Mouse (Mus musculus) cerebellum, adult (tissue): ENCODE data around the gene Ube2v1.
"Not testable (repeated sequence)": the region's sequence is repeated elsewhere in the genome, so short reads cannot be mapped to it uniquely, and the experiment has no call there.

Source experiments
- ATAC-seq: cut with Nextera tagmentation; 2 replicates; pipeline ENCODE4 v1.9.2; 2017; ENCODE audit warnings: mild to moderate bottlenecking, moderate library complexity, mixed read lengths; ENCODE audit not compliant: insufficient number of reproducible peaks, low FRiP score, low TSS enrichment

Ube2v1 gene

DNA sequence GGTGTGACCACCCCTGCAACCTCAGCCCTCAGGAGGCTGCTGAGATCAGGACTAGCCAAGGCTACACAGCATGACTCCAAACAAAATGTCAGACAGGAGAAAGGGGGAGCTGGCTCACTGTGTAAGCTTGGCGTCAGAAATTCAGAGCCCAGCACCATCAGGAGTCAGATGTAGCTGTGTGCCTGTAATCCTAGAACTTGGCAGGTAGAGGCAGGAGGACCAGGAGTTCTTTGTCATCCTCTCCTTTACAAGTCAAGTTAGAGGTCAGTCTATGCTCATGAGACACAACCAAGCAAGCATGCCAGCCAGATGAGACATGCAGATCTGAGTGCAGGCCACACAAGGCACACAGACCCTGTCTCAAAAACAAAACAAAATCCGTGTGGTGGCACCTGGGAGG lies 6.2 kb downstream of the Ube2v1 start:
- ATAC-seq: no peak

DNA sequence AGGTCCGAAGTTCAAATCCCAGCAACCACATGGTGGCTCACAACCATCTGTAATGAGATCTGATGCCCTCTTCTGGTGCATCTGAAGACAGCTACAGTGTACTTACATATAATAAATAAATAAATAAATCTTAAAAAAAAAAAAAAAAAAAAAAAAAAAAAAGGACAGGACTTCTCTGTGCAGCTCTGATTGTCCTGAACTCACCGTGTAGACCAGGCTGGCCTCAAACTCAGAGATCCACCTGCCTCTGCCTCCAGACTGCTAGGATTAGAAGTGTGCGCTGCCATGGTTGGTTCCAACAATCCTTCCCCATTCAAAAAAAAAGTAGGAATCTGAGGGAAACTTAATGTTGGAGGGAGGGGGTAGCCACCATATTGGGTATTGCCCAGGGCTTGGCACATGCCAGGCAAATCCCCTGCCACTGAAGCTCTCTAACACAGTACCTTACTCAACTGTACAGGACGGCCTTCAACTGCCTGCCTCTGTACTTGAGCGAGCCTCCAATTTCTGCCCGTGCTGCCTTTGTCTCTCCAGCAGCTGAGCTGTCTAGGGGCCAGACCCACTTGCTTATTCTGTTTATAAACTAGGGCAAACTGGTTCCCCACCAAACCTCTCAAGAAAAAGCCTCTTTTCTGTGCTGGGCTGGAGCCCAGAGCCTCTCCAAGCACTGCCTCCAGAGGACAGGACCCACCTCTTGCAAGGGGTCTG lies 7.4 kb downstream of the Ube2v1 start:
- ATAC-seq: no peak

DNA sequence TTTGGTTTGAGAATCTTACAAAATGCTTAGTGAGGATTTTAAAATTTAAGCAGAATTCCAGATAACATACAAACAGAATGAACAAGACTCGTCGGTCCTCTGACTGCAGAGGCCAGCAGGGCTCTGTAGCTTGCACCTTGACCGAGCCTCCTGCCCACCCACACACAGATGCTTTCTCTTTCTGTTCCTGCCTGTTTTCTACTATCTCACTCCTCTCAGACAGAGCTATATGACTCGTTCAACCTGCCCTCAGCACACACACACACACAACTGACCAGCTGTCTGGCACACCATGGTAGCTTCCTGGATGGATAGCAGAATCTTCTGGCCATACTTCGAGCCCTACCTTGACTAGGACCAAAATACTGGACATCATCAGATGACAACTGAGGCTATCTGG lies 8.9 kb downstream of the Ube2v1 start:
- no peak for ATAC-seq

DNA sequence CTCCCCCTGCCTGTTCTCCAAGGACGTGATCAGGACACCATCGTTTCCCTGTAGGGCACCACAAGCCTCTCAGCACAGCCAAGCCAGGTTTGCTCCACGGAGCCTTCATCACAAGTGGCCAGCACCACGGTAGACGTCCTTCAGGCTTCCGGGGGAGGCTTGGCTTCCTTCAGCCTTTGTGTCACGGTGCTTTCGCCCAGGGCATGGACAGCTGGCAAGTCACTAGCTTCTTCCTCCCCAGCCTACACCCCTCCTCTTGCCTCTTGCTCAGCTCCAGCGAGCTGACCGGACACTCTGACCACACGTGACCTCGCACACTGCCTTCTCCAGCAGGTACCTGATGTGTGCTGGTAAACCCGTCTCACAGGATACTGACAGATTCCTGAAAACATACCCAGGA lies 9.5 kb downstream of the Ube2v1 start:
- peak; percentile 33 for ATAC-seq

DNA sequence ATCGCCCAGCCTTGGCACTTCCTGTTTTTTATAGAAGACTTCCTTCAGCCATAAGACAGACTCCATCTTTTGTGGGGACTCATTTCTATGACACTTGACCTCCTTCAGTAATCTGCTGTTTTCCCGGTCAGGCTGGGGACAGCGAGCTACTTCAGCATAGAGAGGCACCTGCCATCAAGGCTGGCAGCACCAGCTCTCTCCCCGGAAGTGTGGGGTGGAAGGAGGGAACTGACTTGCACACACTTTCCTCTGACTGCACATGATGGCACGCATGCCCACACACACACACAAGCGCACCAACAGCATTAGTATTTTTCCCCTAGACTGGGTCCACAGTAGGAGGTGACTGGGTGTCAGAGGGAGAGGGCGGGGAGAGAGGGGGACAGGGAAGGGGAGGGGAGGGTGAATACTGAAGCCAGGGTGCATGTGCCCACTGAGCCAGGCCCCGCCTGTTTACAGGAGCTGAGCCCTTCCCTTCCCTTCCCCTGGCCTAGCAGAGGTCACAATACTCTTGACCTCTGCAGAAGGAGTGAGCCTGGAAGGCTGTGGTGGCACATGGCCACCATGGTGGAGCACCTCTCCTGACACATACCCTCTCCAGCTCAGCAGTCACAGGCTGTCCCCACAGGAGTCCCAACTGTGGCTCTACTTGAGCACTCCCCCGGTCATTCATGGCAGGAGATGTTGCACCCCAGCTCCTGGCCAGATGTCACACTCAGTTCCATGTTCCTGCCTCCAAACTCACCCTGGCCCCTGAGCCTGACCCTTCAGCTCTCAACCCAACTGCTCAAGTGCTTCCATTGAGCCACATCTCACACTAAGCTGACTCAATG lies 10.4 kb downstream of the Ube2v1 start:
- no peak for ATAC-seq

DNA sequence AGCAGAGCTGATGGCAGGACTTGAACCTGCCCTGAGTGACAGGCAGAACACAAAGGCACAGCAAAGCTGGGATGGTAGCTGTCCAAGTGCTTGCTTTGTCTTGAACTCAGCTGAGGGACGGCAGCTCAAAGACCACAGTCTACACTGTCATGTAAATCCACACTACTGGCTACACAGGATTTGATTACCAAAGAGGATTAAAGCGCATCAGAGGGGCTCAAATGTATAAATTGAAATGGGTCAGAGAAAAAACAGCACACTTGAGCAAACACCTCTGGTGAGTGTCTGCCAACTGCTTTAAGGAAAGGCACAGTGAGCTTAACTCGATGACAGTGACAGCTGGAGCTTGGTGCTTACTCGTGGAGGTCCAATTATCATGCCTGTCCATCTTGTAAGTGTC lies 14.4 kb downstream of the Ube2v1 start:
- no peak for ATAC-seq

DNA sequence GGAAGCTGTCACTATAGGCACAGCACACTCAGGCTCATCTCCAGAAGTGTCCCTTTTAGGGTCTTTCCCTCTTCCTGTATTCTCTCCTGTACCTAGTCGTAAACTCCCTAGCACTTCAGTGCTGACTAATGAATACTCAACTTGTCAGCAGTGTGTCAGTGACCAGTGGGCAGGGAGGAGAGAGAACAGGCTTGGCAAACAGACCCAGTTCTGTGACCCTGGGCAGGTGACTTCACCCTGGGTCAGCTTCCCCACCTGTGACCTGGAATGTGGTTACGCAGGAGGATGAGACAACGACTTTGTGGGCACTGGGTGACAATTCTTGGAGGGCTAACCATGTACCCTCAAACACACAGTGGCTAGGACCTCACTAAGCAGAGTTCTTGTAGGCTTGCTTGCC lies 14.9 kb downstream of the Ube2v1 start:
- no peak for ATAC-seq

DNA sequence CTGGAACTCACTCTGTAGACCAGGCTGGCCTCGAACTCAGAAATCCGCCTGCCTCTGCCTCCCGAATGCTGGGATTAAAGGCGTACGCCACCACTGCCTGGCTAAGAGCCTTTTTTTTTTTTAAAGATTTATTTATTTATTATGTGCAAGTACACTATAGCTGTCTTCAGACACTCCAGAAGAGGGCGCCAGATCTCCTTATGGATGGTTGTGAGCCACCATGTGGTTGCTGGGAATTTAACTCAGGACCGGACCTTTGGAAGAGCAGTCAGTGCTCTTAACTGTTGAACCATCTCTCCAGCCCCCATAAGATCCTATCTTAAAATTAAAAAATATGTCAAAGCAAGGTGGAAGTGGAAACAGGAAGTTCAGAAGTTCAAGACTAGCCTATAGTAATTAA lies 18.6 kb downstream of the Ube2v1 start:
- ATAC-seq: not testable (repeated sequence)

DNA sequence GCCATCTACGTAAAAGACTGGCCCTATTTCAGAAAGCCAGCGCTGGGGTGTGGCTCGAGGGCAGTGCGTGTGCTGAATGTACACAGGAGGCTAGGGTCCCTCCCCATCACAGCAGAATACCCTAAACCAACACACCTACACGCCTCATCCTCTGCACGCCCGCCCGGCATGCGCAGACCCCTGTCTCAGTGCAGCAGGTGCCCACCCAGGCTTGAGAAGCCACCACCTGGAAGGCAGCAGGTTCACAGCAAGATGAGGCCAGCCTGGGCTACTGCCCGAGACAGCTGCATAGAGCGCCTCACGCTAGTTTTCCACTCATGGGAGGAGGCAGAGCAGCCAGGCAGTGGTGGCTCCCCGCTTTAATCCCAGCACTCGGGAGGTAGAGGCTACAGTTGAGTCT lies 19.8 kb downstream of the Ube2v1 start:
- no peak for ATAC-seq

DNA sequence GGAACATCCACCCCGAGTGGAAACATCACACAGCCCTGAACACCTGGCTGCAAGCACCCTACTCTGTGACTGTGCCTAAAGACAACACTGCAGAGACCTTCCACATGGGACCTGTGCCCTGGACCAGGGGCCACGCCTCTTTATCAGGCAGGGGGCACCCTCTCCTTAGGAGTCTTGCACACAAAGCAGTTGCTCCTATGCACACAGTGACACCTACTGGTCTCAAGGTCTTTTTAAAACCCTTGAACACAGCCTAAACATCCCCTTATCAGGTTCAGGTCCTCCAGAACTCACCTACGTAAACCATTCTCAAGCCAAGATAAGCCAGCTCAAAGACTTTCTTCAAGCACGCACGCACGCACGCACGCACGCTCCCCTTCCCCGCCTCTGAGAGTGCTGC lies 20.6 kb downstream of the Ube2v1 start:
- ATAC-seq: no peak

DNA sequence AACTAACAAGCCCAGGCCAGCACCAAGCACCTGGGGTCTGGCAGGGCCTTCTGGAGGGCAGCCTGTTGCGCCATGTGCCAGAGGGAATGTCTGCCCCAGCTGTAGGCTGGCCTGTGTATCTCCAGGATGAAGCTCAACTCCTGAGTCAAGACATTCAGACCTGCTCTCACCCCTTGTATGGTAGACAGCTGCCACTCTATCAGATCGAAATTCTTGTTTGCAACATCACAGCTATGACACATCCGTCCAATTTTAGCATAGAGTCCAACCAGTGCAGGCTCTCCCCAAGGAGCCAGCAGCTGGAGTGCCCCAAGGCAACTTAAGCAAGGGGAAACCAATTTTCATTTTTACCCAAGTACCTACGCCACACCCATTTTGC lies 25.2 kb downstream of the Ube2v1 start:
- ATAC-seq: no peak

DNA sequence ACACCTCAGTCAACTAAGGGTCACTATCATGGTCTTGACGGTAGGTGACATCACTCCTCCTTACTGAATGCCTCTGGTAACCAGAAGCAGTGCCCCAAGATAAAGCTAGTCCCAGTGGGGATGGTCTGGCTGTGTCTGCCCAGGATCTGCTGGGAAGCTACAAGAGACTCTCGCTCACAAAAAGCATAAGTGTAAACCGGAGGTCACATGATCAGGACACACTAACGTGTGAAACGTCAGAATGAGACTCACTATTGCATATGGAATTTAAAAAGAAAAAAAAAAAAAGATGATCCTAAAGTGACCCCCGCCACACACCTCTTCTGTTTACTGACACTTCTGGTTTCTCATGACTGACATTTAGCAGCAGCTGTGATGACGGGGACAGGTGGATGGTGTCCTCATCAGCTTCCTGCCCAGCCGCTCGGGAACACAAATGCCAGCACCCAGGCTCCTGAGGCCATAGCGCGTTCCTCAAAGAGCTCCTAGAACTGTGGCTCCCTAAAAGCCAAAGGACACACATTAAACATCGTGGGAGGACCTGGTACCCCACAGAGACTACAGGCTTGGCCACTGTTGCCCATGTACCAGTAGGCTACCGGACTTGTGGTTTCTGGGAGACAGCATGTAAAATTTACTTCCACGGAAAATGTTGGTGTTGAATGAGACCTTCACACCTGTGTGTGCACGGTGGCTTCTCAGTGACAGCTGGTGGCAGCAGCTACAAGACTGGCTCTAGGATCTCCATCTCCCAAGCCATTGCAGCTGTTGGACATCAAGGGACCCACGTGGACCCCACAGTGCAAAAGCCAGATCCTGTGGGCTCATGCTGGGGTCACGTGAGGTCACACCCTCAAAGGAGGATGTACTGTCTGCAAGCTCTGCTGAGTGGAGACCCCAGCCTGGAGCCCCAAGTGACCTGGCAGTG lies 25.8 kb downstream of the Ube2v1 start:
- ATAC-seq: no peak

DNA sequence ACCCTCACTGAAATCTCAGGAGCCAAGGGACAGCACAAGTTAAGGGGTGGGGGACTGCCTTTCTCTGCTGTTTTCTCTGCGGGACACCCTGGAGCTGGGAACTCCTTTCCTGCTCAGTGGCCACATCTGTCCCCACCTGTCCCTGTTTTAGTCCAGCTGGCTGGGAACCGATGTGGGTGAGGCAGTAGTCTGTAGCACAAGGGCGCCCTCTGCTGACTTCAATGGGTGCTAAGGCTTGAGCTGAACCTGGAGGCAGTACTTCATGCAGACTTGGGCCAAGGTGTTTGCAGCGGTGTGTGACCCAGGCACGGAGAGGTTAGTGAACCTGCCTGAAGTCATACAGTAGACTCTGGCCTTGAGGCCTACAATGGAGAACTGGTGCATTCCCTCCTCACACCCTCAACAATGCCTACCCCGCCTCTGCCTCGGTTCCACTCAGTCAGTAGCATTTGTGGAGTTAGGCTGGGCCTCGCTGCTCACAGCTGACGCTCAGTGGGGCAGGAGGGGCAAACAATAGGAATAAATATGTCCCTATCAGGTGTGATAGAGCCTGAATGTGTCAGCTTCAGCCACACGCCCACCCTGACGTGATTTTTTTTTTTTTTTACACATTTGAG lies 26.6 kb downstream of the Ube2v1 start:
- peak; percentile 71 for ATAC-seq

DNA sequence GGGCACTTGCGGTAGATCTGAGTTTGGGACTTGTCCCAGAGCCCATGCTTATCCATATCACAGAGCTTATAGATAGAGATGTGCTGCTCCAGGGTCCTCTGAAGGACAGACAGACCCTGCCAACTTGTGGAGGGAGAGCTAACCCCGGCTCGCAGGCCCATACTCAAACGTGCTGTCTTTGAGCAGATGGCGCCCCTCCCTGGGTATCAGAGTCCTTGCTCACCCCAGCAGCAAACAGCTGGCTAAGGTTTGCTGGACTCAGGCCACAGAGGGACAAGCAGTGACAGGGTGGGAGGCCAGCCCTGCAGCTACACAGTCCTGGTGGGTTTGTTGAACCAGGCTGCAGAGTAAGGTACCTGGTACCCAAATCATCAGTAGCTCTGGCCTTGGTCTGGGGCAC lies 28.9 kb downstream of the Ube2v1 start:
- no peak for ATAC-seq

DNA sequence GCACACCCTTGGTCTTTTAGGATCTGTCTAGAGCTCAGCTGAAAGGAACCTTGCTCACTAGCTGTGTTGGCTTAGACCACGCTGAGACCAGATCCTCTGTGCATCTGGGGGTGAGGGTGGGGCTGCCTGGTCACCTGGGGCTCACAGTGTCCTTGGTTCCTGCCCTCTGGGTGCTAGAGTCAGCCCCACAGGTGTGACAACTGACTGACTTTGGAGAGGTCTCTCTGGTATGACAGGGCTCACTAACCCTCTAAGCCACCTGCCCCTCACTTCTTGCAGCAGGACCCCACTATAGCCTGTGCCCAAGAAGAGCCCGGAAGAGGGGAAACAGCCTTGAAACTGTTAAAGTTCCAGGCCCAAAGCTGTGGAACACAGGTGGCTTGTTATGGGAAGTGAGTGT lies 29.5 kb downstream of the Ube2v1 start:
- no peak for ATAC-seq

DNA sequence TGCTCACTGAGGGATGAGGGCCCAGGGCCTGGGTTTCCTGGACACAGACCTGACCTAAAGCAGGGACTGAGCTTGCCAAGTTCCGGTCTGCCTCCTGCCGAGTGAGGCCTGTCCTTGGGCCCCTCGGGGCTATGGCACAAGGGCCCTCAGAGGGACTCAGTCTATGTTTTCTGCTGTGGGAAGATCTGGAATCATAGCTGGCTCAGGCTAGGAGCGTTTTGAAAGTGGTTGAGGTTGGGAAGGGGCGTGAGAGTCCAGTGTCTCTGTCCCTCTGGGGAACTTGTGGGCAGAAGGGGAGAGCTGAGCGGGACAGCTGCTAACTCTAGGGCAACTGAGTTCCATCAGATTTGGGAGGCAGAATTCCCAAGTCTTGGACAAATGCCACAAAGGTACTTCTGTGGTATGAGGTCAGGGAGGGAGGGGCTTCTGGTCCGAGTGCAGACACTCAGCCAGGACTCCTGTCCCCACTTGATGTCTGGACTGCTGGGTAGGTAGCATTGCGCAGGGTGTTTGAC lies 31.4 kb downstream of the Ube2v1 start:
- no peak for ATAC-seq

DNA sequence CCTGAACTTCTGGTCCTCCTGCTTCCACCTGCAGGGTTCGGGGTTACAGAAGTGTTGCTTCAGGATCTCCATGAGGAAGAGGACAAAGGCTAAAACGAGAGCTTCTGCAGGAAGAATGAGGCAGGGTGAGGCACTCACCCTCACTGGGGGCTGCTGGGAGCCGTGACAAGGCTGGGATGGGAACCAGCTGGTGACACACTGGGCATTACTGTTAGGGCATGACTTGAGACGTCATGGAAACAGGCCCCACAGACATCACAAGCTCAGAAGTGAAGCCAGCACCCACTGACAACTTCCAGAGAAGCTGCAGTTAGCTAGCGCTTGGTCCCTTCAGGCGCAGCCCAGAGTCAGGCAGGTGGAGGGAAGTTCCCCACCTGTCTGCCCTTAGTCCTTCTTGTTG lies 32.0 kb downstream of the Ube2v1 start:
- no peak for ATAC-seq

DNA sequence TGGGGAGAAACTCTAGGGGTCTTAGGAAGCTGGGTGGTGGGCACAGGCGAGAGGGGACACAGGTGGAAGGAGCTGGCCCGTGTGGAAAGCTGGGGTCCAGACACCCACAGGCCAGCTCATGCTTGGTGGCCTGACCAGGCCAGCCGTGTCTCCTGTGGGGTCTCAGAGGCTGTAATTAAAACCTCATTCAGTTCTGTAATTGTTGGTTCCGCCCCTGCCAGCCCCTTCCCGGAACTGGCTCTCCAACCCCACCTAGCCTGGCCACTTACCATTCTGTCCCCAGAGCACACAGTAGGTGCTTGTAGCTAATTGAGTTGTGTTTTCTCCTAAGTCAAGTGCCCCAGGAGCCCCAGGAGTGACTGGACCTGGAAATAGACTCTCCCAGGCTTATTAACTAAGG lies 32.7 kb downstream of the Ube2v1 start:
- no peak for ATAC-seq

DNA sequence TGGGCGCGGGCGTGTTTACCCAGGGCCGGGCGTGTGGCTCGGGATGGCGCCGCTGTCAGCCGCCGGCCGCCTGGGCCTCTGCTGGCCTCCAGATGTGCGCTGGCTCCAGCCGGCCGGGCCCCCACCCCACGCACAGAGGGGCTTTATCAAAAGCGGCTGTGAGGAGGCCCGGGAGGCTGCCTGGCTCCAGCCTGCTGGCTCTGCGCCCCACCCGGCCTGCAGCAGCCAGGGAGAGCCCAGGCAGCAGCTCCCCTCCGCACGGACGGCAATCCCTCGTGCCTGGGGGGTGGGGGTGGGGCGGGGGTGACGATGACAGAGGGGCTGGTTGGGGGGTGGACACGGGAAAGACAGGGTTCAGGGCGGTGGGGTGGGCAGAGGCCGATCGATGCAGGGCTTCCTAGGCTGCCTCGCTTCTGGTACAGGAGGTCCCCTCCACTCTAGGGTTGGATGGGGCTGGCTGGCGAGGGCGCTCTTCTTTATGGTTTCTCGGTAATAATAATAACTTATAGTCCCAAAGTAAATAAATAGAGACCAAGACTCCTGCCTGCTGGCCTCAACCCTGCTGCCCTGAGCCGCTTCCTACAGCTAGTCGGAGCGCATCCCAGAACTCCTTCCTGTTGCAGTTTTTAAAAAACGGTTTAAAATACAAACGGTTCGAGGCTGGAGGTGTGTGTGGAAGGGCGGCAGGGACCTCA lies 34.3 kb downstream of the Ube2v1 start:
- no peak for ATAC-seq
